Mouse (Mus musculus): ENCODE results near the gene Nxpe4.
"Not testable (repeated sequence)": the region's sequence is repeated elsewhere in the genome, so short reads cannot be mapped to it uniquely, and the experiment has no call there.

Gene Nxpe4

DNA sequence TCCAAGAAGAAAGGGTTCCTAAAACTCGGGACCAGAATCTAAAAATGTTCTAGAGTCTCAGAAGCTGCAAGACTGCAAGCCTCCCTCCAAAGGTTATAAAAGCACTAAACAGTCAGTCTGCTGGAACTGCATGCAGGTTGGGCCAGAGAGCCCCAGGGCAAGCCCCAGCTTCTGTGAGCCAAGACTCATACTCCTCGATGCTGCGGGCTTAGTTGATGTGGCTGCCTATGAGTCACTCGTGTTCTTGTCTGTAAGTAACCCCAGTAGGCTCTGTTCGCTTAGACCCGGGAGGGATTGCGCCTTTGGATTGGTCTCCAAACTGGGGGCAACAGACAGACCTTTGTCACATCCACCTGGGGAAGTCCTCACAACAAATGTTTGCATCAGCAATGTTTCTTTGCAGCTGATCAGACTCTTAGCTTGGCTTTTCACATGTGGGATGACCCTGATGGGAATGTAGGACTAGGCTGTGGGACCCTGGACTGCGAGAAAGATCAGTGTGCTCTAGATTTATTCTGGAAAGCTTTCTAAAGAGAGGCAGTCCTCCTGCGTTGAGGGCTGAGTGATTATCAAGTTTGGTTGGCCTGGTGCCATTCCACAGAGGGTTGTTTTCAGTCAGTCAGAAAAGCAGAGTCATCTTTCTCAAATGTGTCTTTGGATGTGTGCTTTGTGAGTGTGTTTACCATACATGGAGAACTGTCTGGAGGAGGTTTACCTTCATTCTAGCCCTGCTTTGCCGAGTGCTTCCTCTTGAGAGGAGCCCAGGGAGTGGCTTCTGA lies 245.9 kb downstream of the Nxpe4 start:
- peak; percentile 91 for DNase-seq (ENCODE audit: low read depth, low spot score)

DNA sequence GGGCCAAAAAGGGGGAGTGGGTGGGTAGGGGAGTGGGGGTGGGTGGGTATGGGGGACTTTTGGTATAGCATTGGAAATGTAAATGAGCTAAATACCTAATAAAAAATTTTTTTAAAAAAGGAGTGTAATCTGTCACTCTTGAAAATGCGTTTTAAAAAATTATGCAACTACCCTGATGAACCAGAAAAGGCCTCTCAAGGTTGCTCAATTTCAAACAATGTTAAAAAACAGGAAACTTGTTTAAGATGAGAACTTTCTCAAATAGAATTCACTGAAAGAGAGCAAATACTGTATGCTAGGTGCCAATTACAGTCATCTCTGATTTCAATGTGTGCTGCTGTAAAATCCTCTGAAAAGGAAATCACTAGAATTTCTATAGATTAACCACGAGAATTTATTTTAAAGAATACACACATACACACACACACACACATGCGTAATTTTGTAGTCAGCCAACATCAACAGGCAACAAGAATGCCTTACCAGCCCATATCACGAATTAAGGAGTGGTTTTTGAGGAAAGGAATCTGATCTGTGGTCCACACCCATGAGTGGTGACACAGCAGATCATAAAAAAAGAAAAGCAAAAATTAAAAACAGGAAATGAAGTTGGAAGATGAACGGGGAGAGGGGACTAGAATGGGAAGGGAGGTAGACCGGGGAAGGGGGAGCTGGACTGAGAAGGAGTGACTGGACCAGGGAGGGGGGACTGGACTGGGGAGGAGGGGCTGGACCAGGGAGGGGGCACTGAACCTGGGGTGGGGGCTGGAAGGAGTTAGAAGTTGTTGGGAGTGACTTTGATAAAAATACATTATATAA lies 248.6 kb downstream of the Nxpe4 start:
- peak; percentile 53 for DNase-seq (ENCODE audit: low read depth, low spot score)

DNA sequence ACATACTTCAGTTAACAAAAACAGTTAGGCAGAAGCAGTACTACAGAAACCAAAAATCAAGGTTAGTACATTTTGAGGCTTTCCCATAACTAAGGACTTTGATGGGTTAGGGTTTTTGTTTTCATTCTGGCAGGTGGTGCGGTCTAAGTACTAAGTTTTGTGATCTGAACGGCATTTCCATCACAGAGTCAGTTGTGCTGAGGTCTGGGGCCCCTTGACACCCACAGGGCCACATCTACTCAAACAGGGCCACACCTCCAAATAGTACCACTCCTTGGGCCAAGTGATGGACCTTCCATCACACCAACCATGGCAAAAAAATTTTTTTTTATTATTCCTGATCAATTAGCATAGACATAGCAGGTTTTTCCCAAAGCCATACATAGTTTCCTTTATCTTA lies 251.8 kb downstream of the Nxpe4 start:
- DNase-seq (ENCODE audit: low read depth, low spot score) = no peak

DNA sequence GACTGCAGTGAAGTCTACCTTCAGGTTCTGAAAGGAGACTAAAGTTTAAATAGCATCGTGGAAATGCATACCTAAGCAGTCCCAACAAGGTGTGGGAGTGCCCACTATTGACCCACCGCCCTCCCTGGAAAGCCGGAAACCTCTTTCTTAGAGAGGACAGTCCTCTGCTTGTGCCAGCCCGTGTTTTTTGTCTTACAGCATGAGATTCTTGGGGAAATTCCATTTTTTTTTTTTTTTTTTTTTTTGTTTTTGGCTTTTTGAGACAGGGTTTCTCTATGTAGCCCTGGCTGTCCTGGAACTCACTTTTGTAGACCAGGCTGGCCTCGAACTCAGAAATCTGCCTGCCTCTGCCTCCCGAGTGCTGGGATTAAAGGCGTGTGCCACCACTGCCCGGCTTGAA lies 255.5 kb downstream of the Nxpe4 start:
- not testable (repeated sequence) for DNase-seq (ENCODE audit: low read depth, low spot score)

GRCm38 (mm10) chr9:48417994-48418393 lies 256.2 kb downstream of the Nxpe4 start:
- DNase-seq (ENCODE audit: low read depth, low spot score) = no peak

DNA sequence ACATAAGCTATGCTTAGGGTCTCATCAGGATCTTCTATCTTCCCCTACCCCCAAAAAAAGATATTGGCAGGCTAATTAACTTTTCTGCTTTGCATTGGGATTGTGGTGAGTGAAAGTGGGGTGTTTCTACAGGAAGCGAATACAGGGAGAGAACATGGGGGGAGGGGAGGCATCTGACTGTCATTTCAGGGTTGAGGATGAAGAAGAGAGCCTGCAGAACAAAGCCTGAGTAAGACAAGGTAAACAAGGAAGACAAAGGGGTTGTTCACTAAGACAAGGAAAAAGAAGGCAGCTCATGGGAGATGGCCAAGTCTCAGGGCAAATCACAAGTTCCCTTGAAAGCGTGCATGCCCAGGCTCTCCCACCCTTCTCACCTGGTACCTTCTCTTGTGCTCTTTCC lies 256.6 kb downstream of the Nxpe4 start:
- DNase-seq (ENCODE audit: low read depth, low spot score) = no peak

DNA sequence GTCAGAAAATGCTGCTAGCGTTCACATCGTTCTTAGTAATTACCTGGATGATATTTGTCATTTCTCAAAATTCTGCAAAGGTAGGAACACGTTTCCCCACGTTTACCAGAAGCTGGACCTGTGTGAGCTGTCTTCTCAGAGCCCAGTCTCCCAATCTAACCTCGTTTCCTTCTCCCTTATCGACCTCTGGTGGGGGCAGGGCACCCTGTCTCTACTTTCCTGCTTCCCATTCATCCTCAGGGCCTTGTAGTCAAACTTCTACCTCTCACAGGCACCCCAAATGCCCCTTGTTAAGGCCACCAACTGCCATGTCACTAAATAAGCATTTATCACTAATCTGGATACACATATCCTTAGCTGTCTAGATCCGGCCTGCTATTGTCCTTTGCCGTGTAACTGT lies 257.0 kb downstream of the Nxpe4 start:
- no peak for DNase-seq (ENCODE audit: low read depth, low spot score)

- DNase-seq (ENCODE audit: low read depth, low spot score) = no peak
Measured at GRCm38 (mm10) chr9:48420437-48420836, 258.6 kb downstream of the Nxpe4 start.

- no peak for DNase-seq (ENCODE audit: low read depth, low spot score)
Measured at GRCm38 (mm10) chr9:48421029-48421428, 259.2 kb downstream of the Nxpe4 start.

- DNase-seq (ENCODE audit: low read depth, low spot score) = no peak
Measured at GRCm38 (mm10) chr9:48421561-48421960, 259.7 kb downstream of the Nxpe4 start.

DNA sequence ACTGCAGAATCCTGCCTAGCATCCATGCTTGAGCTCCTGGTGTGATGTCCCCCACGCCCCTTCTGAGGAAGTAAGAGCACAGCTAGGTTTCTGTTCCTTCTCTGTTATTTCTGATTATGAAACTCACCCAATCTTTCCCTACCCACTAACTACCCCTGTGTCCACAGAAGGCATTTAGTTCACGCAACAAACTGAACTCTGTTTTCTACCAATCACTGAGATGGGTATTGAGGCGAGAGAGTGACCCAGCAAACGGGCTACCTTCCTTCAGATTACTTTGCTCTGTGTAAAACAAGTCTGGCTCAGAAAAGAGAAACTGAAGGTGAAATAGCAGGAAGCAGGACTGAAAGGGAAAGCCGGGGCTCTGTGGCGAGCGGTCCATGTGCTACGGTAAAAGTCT lies 260.6 kb downstream of the Nxpe4 start:
- DNase-seq (ENCODE audit: low read depth, low spot score) = no peak

GRCm38 (mm10) chr9:48423256-48423655 lies 261.4 kb downstream of the Nxpe4 start:
- DNase-seq (ENCODE audit: low read depth, low spot score) = peak; percentile 50

- no peak for DNase-seq (ENCODE audit: low read depth, low spot score)
Measured at GRCm38 (mm10) chr9:48427176-48427575, 265.4 kb downstream of the Nxpe4 start.

- DNase-seq (ENCODE audit: low read depth, low spot score) = peak; percentile 9
Measured at GRCm38 (mm10) chr9:48432449-48432848, 270.6 kb downstream of the Nxpe4 start.

GRCm38 (mm10) chr9:48443873-48444272 lies 282.1 kb downstream of the Nxpe4 start:
- DNase-seq (ENCODE audit: low read depth, low spot score) = peak; percentile 54

DNA sequence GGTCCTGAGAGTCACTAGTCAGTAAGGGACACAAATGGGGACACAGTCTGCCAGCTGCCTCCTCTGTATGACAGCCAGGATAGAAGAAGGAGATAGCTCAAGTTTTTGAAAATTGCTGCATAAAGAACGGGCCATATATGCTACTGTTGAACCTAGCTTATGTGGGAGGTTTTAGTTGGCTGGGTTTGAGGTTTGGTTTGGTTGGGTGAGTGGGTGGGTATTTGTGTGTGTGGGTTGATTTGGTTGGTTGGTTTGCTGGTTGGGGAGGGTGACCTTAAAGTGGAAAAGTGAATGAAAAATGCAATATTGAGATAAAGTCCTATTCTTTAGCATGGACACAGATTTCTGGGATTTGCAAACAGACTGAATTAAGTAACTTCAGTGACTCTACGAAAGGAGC lies 283.0 kb downstream of the Nxpe4 start:
- DNase-seq (ENCODE audit: low read depth, low spot score) = no peak

- peak; percentile 68 for DNase-seq (ENCODE audit: low read depth, low spot score)
Measured at GRCm38 (mm10) chr9:48447783-48448209, 286.0 kb downstream of the Nxpe4 start.

Data from 3T3-L1 (cell line).